Mouse (Mus musculus): ENCODE data around the gene Kif1c. TPM values are rescaled to one million over a fixed set of nuclear protein-coding genes. Genes with fewer than 3 reads are reported as not detected.

Gene Kif1c
- polyA plus RNA-seq (2012; ENCODE audit: insufficient read depth, insufficient read length, low replicate concordance, missing spikeins), result not detected in 2 replicates

GRCm38 (mm10) chr11:70699722-70700556, at the start of gene Kif1c, which contains the start of gene Inca1:
Gene Kif1c, plus strand, starts transcription at chr11:70700548.
Gene Inca1, minus strand, starts transcription at chr11:70700155.
- peaks cover 17% of the 10 kb centered on the region for H3K4me1 ChIP-seq (ENCODE audit: control insufficient read depth, insufficient read depth, low read length)
- 2% methylated on average over 67 of the region's 69 CpGs for WGBS
- TF ChIP-seq POLR2A (IDR thresholded peaks at IDR 0.05; ENCODE audit: insufficient read depth, low read depth, low read length) (peak; percentile 69), CTCF (IDR thresholded peaks at IDR 0.05; ENCODE audit: insufficient read depth, low read depth, low read length) (no peak)
- H3K4me3 ChIP-seq (ENCODE audit: insufficient read depth, low read depth, low read length), result peak within 1 kb of the TSS; percentile 86
- H3K27ac ChIP-seq (ENCODE audit: insufficient read depth, low read depth, low read length), result peak within 1 kb of the TSS; percentile 85

GRCm38 (mm10) chr11:70651391-70651790, 49.0 kb upstream of the Kif1c start:
- WGBS, result 20% methylated on average over 2 of the region's 2 CpGs
- Histone ChIP-seq H3K4me1 (ENCODE audit: control insufficient read depth, insufficient read depth, low read length) (peaks cover 21% of the 10 kb centered on the region), H3K27ac (ENCODE audit: insufficient read depth, low read depth, low read length) (no peak overlapping the region), H3K4me3 (ENCODE audit: insufficient read depth, low read depth, low read length) (no peak overlapping the region)
- TF ChIP-seq CTCF (IDR thresholded peaks at IDR 0.05; ENCODE audit: insufficient read depth, low read depth, low read length) (no peak), POLR2A (IDR thresholded peaks at IDR 0.05; ENCODE audit: insufficient read depth, low read depth, low read length) (no peak)

- WGBS, result 50% methylated on average over 12 of the region's 12 CpGs
- peaks cover 24% of the 10 kb centered on the region for H3K4me1 ChIP-seq (ENCODE audit: control insufficient read depth, insufficient read depth, low read length)
- TF ChIP-seq POLR2A (IDR thresholded peaks at IDR 0.05; ENCODE audit: insufficient read depth, low read depth, low read length) (no peak), CTCF (IDR thresholded peaks at IDR 0.05; ENCODE audit: insufficient read depth, low read depth, low read length) (no peak)
These were observed 48.1 kb upstream of the Kif1c start for GRCm38 (mm10) chr11:70652029-70652883.

GRCm38 (mm10) chr11:70652884-70653344, 47.4 kb upstream of the Kif1c start:
- H3K4me1 ChIP-seq (ENCODE audit: control insufficient read depth, insufficient read depth, low read length), result peaks cover 24% of the 10 kb centered on the region
- TF ChIP-seq POLR2A (IDR thresholded peaks at IDR 0.05; ENCODE audit: insufficient read depth, low read depth, low read length) (no peak), CTCF (IDR thresholded peaks at IDR 0.05; ENCODE audit: insufficient read depth, low read depth, low read length) (no peak)
- H3K4me3 ChIP-seq (ENCODE audit: insufficient read depth, low read depth, low read length), result peak overlapping the region; percentile 78
- H3K27ac ChIP-seq (ENCODE audit: insufficient read depth, low read depth, low read length), result no peak overlapping the region
- WGBS, result 48% methylated on average over 6 of the region's 6 CpGs

More at GRCm38 (mm10) chr11:70652029-70652883, 48.1 kb upstream of the Kif1c start:
- Histone ChIP-seq H3K4me3 (ENCODE audit: insufficient read depth, low read depth, low read length) (no peak overlapping the region), H3K27ac (ENCODE audit: insufficient read depth, low read depth, low read length) (no peak overlapping the region)

- H3K4me3 ChIP-seq (ENCODE audit: insufficient read depth, low read depth, low read length), result peak overlapping the region; percentile 78
- under 1% methylated on average over 63 of the region's 63 CpGs for WGBS
- peak overlapping the region; percentile 80 for H3K27ac ChIP-seq (ENCODE audit: insufficient read depth, low read depth, low read length)
- H3K4me1 ChIP-seq (ENCODE audit: control insufficient read depth, insufficient read depth, low read length), result peaks cover 24% of the 10 kb centered on the region
- TF ChIP-seq CTCF (IDR thresholded peaks at IDR 0.05; ENCODE audit: insufficient read depth, low read depth, low read length) (no peak), POLR2A (IDR thresholded peaks at IDR 0.05; ENCODE audit: insufficient read depth, low read depth, low read length) (no peak)
These were observed 46.8 kb upstream of the Kif1c start for GRCm38 (mm10) chr11:70653345-70654197.

GRCm38 (mm10) chr11:70654198-70654922, 46.0 kb upstream of the Kif1c start, which contains the start of gene Pfn1:
Gene Pfn1, minus strand, starts transcription at chr11:70654644.
- Histone ChIP-seq H3K27ac (ENCODE audit: insufficient read depth, low read depth, low read length) (peak within 1 kb of the TSS; percentile 80), H3K4me3 (ENCODE audit: insufficient read depth, low read depth, low read length) (peak within 1 kb of the TSS; percentile 78), H3K4me1 (ENCODE audit: control insufficient read depth, insufficient read depth, low read length) (peaks cover 20% of the 10 kb centered on the region)
- under 1% methylated on average over 61 of the region's 61 CpGs for WGBS
- TF ChIP-seq CTCF (IDR thresholded peaks at IDR 0.05; ENCODE audit: insufficient read depth, low read depth, low read length) (no peak), POLR2A (IDR thresholded peaks at IDR 0.05; ENCODE audit: insufficient read depth, low read depth, low read length) (peak; percentile 75)

GRCm38 (mm10) chr11:70654923-70655570, 45.3 kb upstream of the Kif1c start:
- under 1% methylated on average over 48 of the region's 48 CpGs for WGBS
- TF ChIP-seq CTCF (IDR thresholded peaks at IDR 0.05; ENCODE audit: insufficient read depth, low read depth, low read length) (no peak), POLR2A (IDR thresholded peaks at IDR 0.05; ENCODE audit: insufficient read depth, low read depth, low read length) (peak; percentile 65; the same call in 1 of the 2 replicates)

More at GRCm38 (mm10) chr11:70654923-70655570, 45.3 kb upstream of the Kif1c start:
- H3K27ac ChIP-seq (ENCODE audit: insufficient read depth, low read depth, low read length), result peak overlapping the region; percentile 78
- peak overlapping the region; percentile 78 for H3K4me3 ChIP-seq (ENCODE audit: insufficient read depth, low read depth, low read length)
- peaks cover 19% of the 10 kb centered on the region for H3K4me1 ChIP-seq (ENCODE audit: control insufficient read depth, insufficient read depth, low read length)
